Mouse (Mus musculus) lung, postnatal 0 days (tissue): ENCODE results near the gene Rnft2.

Experiments
- CTCF ChIP-seq: IDR thresholded peaks from 2 replicates; pipeline ENCODE4 v1.5.1; 2016; ENCODE audit warnings: antibody characterized with exemption, mild to moderate bottlenecking
- EP300 ChIP-seq: IDR thresholded peaks from 2 replicates; pipeline ENCODE4 v1.6.1; 2016; ENCODE audit warnings: antibody characterized with exemption, mild to moderate bottlenecking, control low read depth

GRCm38 (mm10) chr5:118164581-118164980 lies 80.3 kb downstream of the Rnft2 start, which contains the start of gene Hrk:
- no peak for TF ChIP-seq CTCF
- no peak for TF ChIP-seq EP300
